Mouse (Mus musculus) heart, adult 11 months (tissue): ENCODE data around the gene Mpped2.

Experiments used
- DNase-seq: peaks from one replicate; pipeline ENCODE4 v3.0.0; 2022

The Mpped2 gene

GRCm38 (mm10) chr2:106857711-106858110, 164.6 kb downstream of the Mpped2 start:
- DNase-seq = no peak

- DNase-seq = peak; percentile 66
Measured at GRCm38 (mm10) chr2:106860856-106861679, 168.0 kb downstream of the Mpped2 start.

- DNase-seq = peak; percentile 88
Measured at GRCm38 (mm10) chr2:106863050-106863653, 170.1 kb downstream of the Mpped2 start.

- DNase-seq = peak; percentile 71
Measured at GRCm38 (mm10) chr2:106865148-106865786, 172.2 kb downstream of the Mpped2 start.

GRCm38 (mm10) chr2:106866303-106866702, 173.2 kb downstream of the Mpped2 start:
- no peak for DNase-seq

GRCm38 (mm10) chr2:106870886-106871285, 177.8 kb downstream of the Mpped2 start:
- DNase-seq = peak; percentile 80

- DNase-seq = peak; percentile 64
Measured at GRCm38 (mm10) chr2:106873166-106873565, 180.1 kb downstream of the Mpped2 start.

GRCm38 (mm10) chr2:106883390-106883789, 190.3 kb downstream of the Mpped2 start:
- DNase-seq = peak; percentile 27

GRCm38 (mm10) chr2:106888174-106888573, 195.1 kb downstream of the Mpped2 start:
- peak; percentile 92 for DNase-seq

GRCm38 (mm10) chr2:106889297-106890000, 196.4 kb downstream of the Mpped2 start:
- DNase-seq = peak; percentile 88

GRCm38 (mm10) chr2:106893376-106893775, 200.3 kb downstream of the Mpped2 start:
- no peak for DNase-seq

GRCm38 (mm10) chr2:106895326-106896023, 202.4 kb downstream of the Mpped2 start:
- no peak for DNase-seq

GRCm38 (mm10) chr2:106896024-106896384, 202.9 kb downstream of the Mpped2 start:
- DNase-seq = no peak

GRCm38 (mm10) chr2:106911951-106912480, 218.9 kb downstream of the Mpped2 start:
- DNase-seq = no peak
